Mouse (Mus musculus) lung, postnatal 10 days (tissue): ENCODE measurements around the gene Mtus2.
A peak's percentile ranks its signal among the peaks of the same experiment; 100 is the strongest.
"Not testable (repeated sequence)": the region's sequence is repeated elsewhere in the genome, so short reads cannot be mapped to it uniquely, and the experiment has no call there.

Source experiments
- DNase-seq: peaks from one replicate; pipeline ENCODE4 v3.0.0; 2021

The Mtus2 gene

GRCm38 (mm10) chr5:148130691-148131457 lies 173.8 kb downstream of the Mtus2 start:
- DNase-seq: peak; percentile 57

GRCm38 (mm10) chr5:148131458-148132131 lies 174.5 kb downstream of the Mtus2 start:
- DNase-seq: peak; percentile 45

GRCm38 (mm10) chr5:148133448-148134060 lies 176.4 kb downstream of the Mtus2 start:
- no peak for DNase-seq

- DNase-seq: no peak
Measured at GRCm38 (mm10) chr5:148141662-148142061, 184.5 kb downstream of the Mtus2 start.

- DNase-seq: no peak
Measured at GRCm38 (mm10) chr5:148146200-148146823, 189.2 kb downstream of the Mtus2 start.

- DNase-seq: peak; percentile 21
Measured at GRCm38 (mm10) chr5:148151894-148152599, 194.9 kb downstream of the Mtus2 start.

- DNase-seq: no peak
Measured at GRCm38 (mm10) chr5:148152600-148153402, 195.7 kb downstream of the Mtus2 start.

GRCm38 (mm10) chr5:148153403-148153713 lies 196.2 kb downstream of the Mtus2 start:
- no peak for DNase-seq

GRCm38 (mm10) chr5:148154727-148155126 lies 197.6 kb downstream of the Mtus2 start:
- no peak for DNase-seq

- DNase-seq: peak; percentile 59
Measured at GRCm38 (mm10) chr5:148159328-148159727, 202.2 kb downstream of the Mtus2 start.

GRCm38 (mm10) chr5:148160529-148161154 lies 203.5 kb downstream of the Mtus2 start:
- no peak for DNase-seq

- no peak for DNase-seq
Measured at GRCm38 (mm10) chr5:148165111-148165510, 208.0 kb downstream of the Mtus2 start.

GRCm38 (mm10) chr5:148175091-148175490 lies 218.0 kb downstream of the Mtus2 start:
- DNase-seq: no peak

- DNase-seq: no peak
Measured at GRCm38 (mm10) chr5:148175742-148176426, 218.8 kb downstream of the Mtus2 start.

- not testable (repeated sequence) for DNase-seq
Measured at GRCm38 (mm10) chr5:148176539-148176938, 219.4 kb downstream of the Mtus2 start.

GRCm38 (mm10) chr5:148179231-148179630 lies 222.1 kb downstream of the Mtus2 start:
- no peak for DNase-seq

GRCm38 (mm10) chr5:148180590-148181307 lies 223.6 kb downstream of the Mtus2 start:
- peak; percentile 51 for DNase-seq

GRCm38 (mm10) chr5:148181308-148181630 lies 224.1 kb downstream of the Mtus2 start:
- no peak for DNase-seq

GRCm38 (mm10) chr5:148181901-148182300 lies 224.8 kb downstream of the Mtus2 start:
- peak; percentile 13 for DNase-seq

GRCm38 (mm10) chr5:148185898-148186297 lies 228.8 kb downstream of the Mtus2 start:
- no peak for DNase-seq
